Mouse (Mus musculus) lung, postnatal 25 days (tissue): ENCODE data around the gene Slc16a5.

Source experiments
- DNase-seq: peaks from one replicate; pipeline ENCODE4 v3.0.0; 2022; ENCODE audit warnings: low spot score

Slc16a5 gene

GRCm38 (mm10) chr11:115462243-115462891, at the start of gene Slc16a5:
Gene Slc16a5, plus strand, starts transcription at chr11:115462474.
- no peak for DNase-seq

- peak; percentile 97 for DNase-seq
These were observed 42.6 kb upstream of the Slc16a5 start, which contains the start of the genes Atp5h and Kctd2 for GRCm38 (mm10) chr11:115419531-115420237. Gene Atp5h, minus strand, starts transcription at chr11:115419962. Gene Kctd2, plus strand, starts transcription at chr11:115420128.

GRCm38 (mm10) chr11:115420336-115421190, 41.7 kb upstream of the Slc16a5 start:
- DNase-seq: peak; percentile 64

- DNase-seq: no peak
These were observed 40.9 kb upstream of the Slc16a5 start for GRCm38 (mm10) chr11:115421328-115421727.

- no peak for DNase-seq
These were observed 40.3 kb upstream of the Slc16a5 start for GRCm38 (mm10) chr11:115421972-115422371.

- no peak for DNase-seq
These were observed 39.2 kb upstream of the Slc16a5 start for GRCm38 (mm10) chr11:115423091-115423490.

- DNase-seq: no peak
These were observed 37.6 kb upstream of the Slc16a5 start for GRCm38 (mm10) chr11:115424666-115425065.

- DNase-seq: no peak
These were observed 36.6 kb upstream of the Slc16a5 start for GRCm38 (mm10) chr11:115425671-115426070.

GRCm38 (mm10) chr11:115427482-115428331, 34.6 kb upstream of the Slc16a5 start:
- peak; percentile 77 for DNase-seq

GRCm38 (mm10) chr11:115429307-115429706, 33.0 kb upstream of the Slc16a5 start:
- DNase-seq: no peak

- no peak for DNase-seq
These were observed 31.7 kb upstream of the Slc16a5 start for GRCm38 (mm10) chr11:115430561-115430960.

- no peak for DNase-seq
These were observed 29.5 kb upstream of the Slc16a5 start for GRCm38 (mm10) chr11:115432814-115433213.

- DNase-seq: no peak
These were observed 28.9 kb upstream of the Slc16a5 start for GRCm38 (mm10) chr11:115433342-115433741.

- no peak for DNase-seq
These were observed 26.5 kb upstream of the Slc16a5 start for GRCm38 (mm10) chr11:115435596-115436337.

- no peak for DNase-seq
These were observed 24.6 kb upstream of the Slc16a5 start for GRCm38 (mm10) chr11:115437571-115438122.

GRCm38 (mm10) chr11:115439326-115439725, 22.9 kb upstream of the Slc16a5 start:
- DNase-seq: no peak

- no peak for DNase-seq
These were observed 22.2 kb upstream of the Slc16a5 start, which contains the start of gene Trim80 for GRCm38 (mm10) chr11:115439906-115440595. Gene Trim80, plus strand, starts transcription at chr11:115440545.

GRCm38 (mm10) chr11:115441417-115441816, 20.9 kb upstream of the Slc16a5 start:
- no peak for DNase-seq

GRCm38 (mm10) chr11:115446906-115447305, 15.4 kb upstream of the Slc16a5 start:
- no peak for DNase-seq
